Mouse (Mus musculus) kidney, adult 2 months (tissue): ENCODE results near the gene Fhl4.

Source experiments
- CTCF ChIP-seq: fragments of 200-500 bp; conservative IDR thresholded peaks from 2 replicates; pipeline ENCODE4 v1.5.1; 2011; ENCODE audit warnings: low read depth, mild to moderate bottlenecking, control low read depth, low read length, moderate library complexity, mixed read lengths; ENCODE audit not compliant: insufficient read depth, insufficient read length
- POLR2A ChIP-seq: fragments of 200-500 bp; IDR thresholded peaks from one replicate; pipeline ENCODE4 v1.6.1; 2011; ENCODE audit warnings: low read depth, low read length, control low read depth

- no peak for TF ChIP-seq CTCF
- TF ChIP-seq POLR2A: no peak
Measured at GRCm38 (mm10) chr10:85071605-85072152, 30.6 kb downstream of the Fhl4 start.
